Mouse (Mus musculus) adrenal gland, postnatal 4 days (tissue): ENCODE results near the gene Depdc7. TPM values are rescaled to one million over a fixed set of nuclear protein-coding genes. Genes with fewer than 3 reads are reported as not detected.

ENCODE experiments used
- total RNA-seq, 2 experiments: library from RNA; stranded (reverse); gene quantifications; 2 replicates each; pipeline ENCODE4 v1.2.3; 2021

Gene Depdc7
- total RNA-seq, 2 experiments from 2014 or later = 4.6 to 5.2 TPM

Other genes starting within 250 kb of the Depdc7 start
- gene Hipk3, start 248.4 kb downstream of the Depdc7 start, total RNA-seq = 100 to 1,000 TPM; 119 to 129 TPM
- 10 to 100 TPM; 47.4 to 48.9 TPM for gene Cstf3, start 152.4 kb downstream of the Depdc7 start, total RNA-seq
- gene Tcp11l1, start 30.7 kb downstream of the Depdc7 start, total RNA-seq = 10 to 100 TPM; 15.5 to 19.3 TPM
- gene Pin1rt1, start 26.5 kb downstream of the Depdc7 start, total RNA-seq = not detected
- gene Qser1, start 73.9 kb upstream of the Depdc7 start, total RNA-seq = 10 to 100 TPM; 25.5 to 28.1 TPM
- 1 to 10 TPM; 4.2 to 5.5 TPM for gene Prrg4, start 107.0 kb upstream of the Depdc7 start, total RNA-seq
- gene Ccdc73, start 124.9 kb upstream of the Depdc7 start, total RNA-seq = 1 to 10 TPM; 3.9 to 5.2 TPM